Mouse (Mus musculus): ENCODE data around the gene Fam71e2.

The Fam71e2 gene

DNA sequence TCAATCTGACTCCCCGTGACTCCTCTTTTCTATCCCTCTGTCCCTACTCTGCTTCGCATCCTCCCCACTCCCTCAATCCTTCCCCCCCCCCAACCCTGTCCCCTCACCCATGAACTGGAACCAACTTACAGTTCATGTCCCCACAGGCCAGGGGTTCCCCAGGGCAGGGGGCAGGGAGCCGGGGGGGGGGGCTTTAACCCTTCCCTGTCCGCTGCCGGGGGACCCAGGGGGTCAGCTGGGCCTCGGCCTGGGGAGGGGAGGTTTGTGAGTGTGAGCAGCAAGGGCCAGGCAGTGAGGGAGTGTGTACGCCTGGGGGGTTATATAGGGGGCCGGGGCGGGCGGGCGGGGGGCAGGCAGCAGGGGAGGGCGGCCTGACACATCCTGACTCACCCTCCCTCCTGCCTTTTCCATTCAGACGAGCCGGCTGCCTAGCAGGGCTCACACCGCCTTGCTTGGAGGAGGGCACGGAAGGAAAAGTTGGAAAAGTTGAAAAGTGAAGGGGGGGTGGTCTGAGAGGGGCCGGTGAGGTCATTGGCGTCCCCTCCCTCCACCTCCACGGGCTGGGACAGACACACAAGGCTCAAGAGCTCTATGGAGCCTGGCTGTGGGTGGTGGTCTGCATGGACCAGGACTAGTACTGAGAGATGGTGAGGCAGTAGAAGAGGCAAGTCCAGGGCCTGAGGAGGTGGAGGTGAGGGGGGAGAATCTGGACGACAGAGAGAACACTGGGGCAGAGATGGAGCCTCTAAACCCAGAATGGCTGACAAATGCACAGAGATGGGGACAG, 6.9 kb upstream of the Fam71e2 start:
- DNase-seq, result no peak

GRCm38 (mm10) chr7:4776861-4777830, 6.0 kb upstream of the Fam71e2 start:
- DNase-seq, result no peak

DNA sequence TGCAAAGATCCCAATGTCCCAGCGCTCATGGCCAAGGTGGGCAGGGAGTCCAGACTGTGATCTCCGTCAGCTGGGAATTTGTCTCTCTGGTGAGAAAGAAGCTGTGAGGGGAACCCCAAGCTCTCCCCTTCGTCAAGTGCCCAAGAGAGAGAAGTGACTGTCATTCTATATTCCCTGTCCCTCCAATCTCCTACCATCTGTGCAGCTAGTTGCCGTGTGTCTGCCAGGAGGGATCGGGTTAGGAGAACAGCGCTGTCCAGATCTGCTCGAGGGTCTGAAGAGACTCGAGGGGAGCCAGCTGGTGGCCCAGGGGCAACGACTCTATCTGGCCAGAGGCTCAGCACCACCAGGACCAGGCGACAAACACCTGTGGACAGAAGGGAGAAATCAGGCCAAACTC, 5.0 kb upstream of the Fam71e2 start:
- DNase-seq, result no peak

GRCm38 (mm10) chr7:4764946-4765710, 6.0 kb downstream of the Fam71e2 start:
- peak; percentile 39 for DNase-seq

GRCm38 (mm10) chr7:4759670-4760069, 11.4 kb downstream of the Fam71e2 start:
- DNase-seq, result no peak

GRCm38 (mm10) chr7:4752821-4753570, 18.1 kb downstream of the Fam71e2 start, which contains the start of gene Cox6b2:
Gene Cox6b2, minus strand, starts transcription at chr7:4753094.
- peak; percentile 71 for DNase-seq

DNA sequence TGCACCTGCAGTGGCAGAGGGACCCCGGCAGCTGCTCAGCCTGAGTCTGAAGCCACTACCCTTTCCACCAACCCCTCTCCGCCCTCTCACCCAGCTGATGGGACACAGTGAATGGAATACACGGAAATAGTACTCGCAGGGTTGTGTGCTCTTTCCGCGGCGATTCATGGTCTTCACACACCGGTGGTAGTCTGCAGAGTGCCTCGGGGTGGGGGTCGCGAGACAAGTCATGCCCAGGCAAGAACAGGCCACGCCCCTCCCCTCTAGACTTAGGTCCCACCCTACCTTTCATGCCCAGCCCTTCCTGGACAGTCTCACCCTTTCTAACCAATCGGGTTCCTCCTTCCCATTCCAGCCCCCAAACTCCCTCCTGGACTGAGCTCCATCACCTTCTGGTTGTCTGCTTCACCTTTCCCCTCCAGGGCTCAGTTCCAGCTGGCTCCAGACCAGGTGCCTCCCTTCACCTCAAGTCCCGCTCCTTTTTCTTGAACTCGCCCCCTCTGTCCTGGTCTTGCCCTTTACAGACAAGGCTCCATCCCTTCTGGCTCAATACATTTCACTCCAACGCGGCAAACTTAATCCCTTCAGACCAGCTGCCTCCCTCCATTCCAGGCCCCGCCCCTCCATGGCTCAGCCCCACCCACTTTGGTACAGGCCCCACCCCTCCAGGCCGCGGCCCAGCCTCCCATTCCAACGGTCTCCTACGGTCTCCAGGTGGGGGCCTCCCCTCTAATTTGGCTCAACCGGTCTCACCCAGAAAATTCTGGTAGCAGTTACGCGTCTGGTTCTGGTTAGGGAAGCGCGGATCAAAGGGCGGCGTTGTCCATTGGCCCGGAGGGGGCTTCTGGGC, 18.9 kb downstream of the Fam71e2 start:
- DNase-seq, result no peak

DNA sequence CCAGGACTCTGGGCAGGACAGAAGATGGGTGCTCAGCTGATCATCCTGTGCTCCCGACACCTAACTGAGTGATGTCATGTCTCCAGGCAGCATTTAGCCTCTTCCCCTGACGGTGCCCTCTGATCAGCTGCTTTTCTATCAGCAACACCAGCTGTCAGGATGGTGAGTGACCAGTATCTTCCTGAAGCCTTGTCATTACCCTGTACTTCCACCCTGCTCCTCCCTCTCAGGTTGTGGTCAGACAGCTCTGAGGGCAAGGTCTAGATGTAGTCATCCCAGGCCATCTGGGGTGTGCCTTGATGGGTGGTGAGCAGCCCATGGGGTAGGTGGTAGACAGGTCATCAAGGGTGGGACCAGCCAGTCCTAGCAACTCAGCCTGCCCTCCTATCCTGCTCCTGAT, 21.9 kb downstream of the Fam71e2 start:
- DNase-seq, result no peak

DNA sequence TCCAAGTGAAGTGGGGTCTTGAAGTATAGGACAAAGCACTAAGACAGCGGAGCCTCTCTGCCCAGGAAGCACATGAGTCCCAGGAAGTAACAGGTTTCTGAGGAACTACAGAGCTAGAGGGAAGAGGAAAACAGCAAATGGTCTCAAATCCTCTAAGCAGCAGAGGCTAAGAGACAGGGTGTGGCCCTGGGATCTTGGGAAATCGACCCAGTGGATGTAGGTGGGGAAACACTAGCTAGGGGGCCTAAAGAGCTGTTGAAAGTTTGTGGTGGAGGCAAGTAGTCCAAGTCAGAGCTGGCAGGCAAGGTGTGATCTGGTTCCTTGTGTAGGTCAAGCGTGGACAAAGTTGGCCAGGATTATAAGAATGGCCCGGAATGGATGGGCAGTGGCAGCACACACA, 22.8 kb downstream of the Fam71e2 start:
- DNase-seq, result no peak

GRCm38 (mm10) chr7:4747156-4747899, 23.8 kb downstream of the Fam71e2 start:
- no peak for DNase-seq

GRCm38 (mm10) chr7:4746326-4746980, 24.6 kb downstream of the Fam71e2 start:
- DNase-seq, result no peak

DNA sequence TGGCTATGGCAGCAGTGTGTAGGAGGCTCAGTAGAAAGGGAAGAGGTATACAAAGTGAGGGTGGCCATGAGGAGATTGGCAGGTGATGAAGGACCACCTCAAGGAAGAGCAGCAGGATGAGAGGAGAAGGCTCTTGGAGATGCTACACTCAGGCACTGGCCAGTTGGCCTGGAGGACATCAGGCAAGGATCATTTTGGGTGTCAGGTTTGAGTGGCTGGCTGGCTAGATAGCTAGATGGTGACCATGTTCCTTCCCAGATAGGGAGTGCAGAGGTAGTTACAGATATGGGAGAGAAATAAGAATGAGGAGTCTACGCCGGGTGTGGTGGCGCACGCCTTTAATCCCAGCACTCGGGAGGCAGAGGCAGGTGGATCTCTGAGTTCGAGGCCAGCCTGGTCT, 26.2 kb downstream of the Fam71e2 start:
- no peak for DNase-seq

GRCm38 (mm10) chr7:4743354-4743753, 27.7 kb downstream of the Fam71e2 start:
- no peak for DNase-seq

DNA sequence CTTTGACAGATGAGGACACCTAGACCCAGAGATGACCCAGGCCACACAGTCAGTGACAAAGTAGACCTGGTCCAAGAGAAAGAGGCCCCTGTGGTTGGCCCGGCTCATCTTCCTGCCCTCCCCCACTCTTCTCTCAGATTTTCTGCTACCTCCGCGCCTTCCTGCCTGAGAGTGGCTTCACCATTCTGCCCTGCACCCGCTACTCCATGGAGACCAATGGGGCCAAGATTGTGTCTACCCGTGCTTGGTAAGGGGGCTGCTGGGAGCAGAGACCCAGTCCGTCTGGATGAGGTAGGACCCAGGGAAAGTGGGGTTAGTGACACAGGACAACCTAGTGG, 28.7 kb downstream of the Fam71e2 start:
- DNase-seq, result no peak

DNA sequence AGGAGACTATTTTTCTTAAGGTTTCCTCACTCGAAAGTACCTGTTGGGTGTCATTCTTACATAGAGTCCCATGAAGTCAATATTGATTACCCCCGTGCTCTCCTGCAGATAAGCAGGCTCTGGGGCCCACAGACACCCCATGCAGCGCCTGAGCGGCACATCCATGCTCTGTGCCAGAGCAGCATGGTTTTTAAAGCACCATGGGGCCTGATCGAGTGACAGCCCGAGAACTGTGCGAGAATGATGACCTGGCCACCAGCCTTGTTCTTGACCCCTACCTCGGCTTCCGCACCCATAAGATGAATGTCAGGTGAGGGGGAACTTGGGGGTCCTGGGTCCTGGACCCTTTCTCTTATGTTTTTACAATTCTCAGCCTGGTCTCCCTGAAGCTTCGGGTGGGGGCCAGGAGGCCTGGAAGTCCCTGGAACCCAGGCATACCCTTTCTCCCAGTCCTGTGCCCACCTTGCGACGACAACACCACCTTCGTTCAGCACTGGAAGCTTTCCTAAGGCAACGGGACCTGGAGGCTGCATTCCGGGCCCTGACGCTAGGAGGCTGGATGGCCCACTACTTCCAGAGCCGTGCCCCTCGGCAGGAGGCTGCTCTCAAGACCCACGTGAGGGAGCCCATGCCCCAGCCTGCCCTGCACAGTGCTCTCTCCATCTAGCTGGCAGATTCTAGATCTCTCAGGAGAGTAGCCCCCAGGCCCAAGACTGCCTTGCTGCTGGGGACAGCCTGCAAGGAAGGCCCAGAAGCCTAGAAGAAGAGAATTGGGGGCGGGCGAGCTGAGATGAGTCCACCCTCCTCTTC, 29.2 kb downstream of the Fam71e2 start:
- DNase-seq, result no peak

DNA sequence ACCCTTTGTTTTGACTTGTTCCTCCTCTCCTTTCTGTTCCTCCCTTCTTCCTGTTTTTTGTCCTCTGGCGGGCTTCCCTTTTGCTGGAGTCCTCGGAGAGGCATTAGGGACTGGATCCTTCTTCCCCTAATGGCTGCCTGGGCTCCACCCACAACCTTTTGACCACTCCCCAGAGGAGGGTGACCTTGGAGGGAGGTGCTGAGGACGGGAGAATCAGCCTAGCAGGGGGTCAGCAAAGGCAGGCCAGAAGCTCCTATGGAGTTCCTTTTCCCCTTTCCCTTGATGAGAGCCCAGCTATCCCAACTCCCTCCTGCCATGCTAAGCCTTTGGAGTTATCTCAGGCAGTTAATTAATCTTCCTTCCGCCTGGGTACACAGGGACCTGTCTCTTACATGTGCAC, 30.0 kb downstream of the Fam71e2 start:
- peak; percentile 31 for DNase-seq

- no peak for DNase-seq
Observed at GRCm38 (mm10) chr7:4740309-4740727, 30.8 kb downstream of the Fam71e2 start.

DNA sequence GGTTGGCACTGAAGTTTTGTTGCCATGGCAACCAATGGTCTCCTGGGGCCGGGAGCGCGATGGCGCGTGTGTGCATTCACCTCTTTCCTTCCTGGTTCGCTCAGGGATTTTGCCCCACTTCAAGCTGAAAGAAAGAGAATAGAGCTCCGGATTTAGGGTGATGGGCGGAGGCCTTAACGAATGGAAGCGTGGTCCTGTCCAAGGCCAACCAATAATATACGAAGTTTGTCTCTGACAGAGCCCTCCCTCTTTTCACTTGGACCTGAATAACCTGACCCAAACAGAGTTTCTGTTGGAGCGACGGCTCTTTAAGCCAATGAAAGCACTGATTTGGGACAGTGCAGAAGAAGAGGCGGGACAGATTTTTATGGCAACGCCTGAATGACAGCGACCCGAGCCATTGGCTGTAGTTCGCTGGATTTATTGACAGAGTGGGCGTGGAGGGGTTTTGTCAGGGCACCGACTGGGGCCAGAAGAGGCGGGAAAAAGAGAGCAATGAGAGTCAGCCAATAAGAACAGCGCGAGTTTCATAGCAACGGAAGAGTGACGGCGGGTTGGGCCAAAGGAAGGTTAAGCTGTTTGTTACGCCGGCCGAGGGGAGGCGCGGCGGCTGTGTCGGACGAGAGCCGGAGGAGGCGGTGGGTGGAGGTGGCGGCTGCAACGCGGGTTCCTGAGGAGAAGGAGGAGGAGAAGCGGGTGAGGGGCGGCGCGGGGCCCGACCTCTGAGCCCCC, 31.4 kb downstream of the Fam71e2 start, which contains the start of gene Kmt5c:
Gene Kmt5c (plus strand): TSS at position 572 of the 732 bp plus-strand sequence.
- peak; percentile 100 for DNase-seq

All from layer of hippocampus, adult 9-11 months (tissue).